Mouse (Mus musculus): ENCODE data around the gene Usp6nl. TPM values are rescaled to one million over a fixed set of nuclear protein-coding genes. Genes with fewer than 3 reads are reported as not detected.

Gene Usp6nl
- total RNA-seq, 2 experiments from 2014 or later = 30.1 to 30.7 TPM

GRCm38 (mm10) chr2:6328927-6329326 lies 6.5 kb downstream of the Usp6nl start:
- intact Hi-C loops (cut with DNase I) = no loop called here
- DNase-seq (ENCODE audit: extremely low spot score in 1 of 2, low spot score in 2 of 2) = no peak

DNA sequence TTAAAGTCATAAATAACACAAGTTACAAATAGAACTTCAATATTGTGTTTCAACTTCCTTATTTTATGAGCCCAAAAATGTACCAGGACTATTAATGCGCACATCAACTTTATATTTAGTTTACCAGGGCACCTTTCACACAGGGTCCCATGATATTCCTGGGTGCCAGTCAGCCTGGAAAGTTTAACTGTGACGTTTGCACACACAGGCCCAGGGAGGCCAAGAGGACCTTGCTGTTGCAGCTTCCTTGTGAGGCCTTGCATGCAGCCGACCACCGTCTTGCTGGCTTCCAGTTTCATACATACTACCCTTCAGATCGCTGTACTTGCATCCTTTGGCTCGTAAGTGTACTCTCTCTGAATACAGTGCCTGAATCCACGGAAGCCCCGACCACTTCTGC lies 8.3 kb downstream of the Usp6nl start:
- intact Hi-C loops (cut with DNase I) = no loop called here

GRCm38 (mm10) chr2:6331324-6332137 lies 9.1 kb downstream of the Usp6nl start:
- intact Hi-C loops (cut with DNase I) = no loop called here
- no peak for DNase-seq (ENCODE audit: extremely low spot score in 1 of 2, low spot score in 2 of 2)

More for the DNA sequence above, 8.3 kb downstream of the Usp6nl start:
- no peak for DNase-seq (ENCODE audit: extremely low spot score in 1 of 2, low spot score in 2 of 2)

- DNase-seq (ENCODE audit: extremely low spot score in 1 of 2, low spot score in 2 of 2) = no peak
- intact Hi-C loops (cut with DNase I) = no loop called here
Measured at GRCm38 (mm10) chr2:6333570-6333969, 11.1 kb downstream of the Usp6nl start.

GRCm38 (mm10) chr2:6334011-6334410 lies 11.5 kb downstream of the Usp6nl start:
- intact Hi-C loops (cut with DNase I) = no loop called here
- DNase-seq (ENCODE audit: extremely low spot score in 1 of 2, low spot score in 2 of 2) = no peak

- intact Hi-C loops (cut with DNase I) = no loop called here
- no peak for DNase-seq (ENCODE audit: extremely low spot score in 1 of 2, low spot score in 2 of 2)
Measured at GRCm38 (mm10) chr2:6335032-6335735, 12.7 kb downstream of the Usp6nl start.

DNA sequence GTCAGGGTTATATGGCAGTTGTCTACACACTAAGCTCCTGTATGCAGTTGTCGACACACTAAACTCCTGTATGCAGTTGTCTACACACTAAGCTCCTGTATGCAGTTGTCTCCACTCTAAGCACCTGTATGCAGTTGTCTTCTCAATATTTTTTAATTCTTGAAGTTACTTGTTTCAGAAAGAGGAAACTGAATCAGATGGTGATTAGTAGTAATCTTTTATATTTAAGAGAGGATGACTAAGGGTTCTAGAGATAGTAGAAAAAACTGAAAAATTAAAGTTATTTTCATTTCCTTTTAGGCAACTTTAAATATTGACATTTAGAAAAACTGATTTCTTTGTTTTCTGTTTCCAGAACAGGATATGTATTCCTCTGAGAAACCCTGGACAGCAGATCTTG lies 13.5 kb downstream of the Usp6nl start:
- no peak for DNase-seq (ENCODE audit: extremely low spot score in 1 of 2, low spot score in 2 of 2)
- intact Hi-C loops (cut with DNase I) = no loop called here

DNA sequence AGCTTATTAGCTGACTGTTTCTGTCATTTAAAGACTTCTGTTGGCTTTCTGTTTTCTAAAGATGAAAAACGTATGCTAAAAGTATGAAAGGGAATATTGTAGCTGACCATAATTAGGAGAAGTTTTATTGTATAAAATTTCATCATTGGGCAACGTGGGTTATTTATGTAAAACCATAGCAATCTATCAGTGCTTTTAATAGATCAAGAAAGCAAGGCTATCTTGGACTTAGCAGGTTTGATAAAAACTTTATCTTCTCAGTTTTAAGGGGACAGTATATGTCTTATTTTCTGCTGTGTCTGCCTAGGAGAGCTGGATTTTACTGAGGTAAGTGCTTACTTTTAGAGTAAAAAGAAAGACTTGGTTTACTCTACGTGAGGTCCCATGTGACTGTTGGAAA lies 14.2 kb downstream of the Usp6nl start:
- DNase-seq (ENCODE audit: extremely low spot score in 1 of 2, low spot score in 2 of 2) = no peak
- intact Hi-C loops (cut with DNase I) = loop anchor here (1.0 kb wide), 1 partner anchor 10 kb away; no protein-coding TSS in a partner anchor

DNA sequence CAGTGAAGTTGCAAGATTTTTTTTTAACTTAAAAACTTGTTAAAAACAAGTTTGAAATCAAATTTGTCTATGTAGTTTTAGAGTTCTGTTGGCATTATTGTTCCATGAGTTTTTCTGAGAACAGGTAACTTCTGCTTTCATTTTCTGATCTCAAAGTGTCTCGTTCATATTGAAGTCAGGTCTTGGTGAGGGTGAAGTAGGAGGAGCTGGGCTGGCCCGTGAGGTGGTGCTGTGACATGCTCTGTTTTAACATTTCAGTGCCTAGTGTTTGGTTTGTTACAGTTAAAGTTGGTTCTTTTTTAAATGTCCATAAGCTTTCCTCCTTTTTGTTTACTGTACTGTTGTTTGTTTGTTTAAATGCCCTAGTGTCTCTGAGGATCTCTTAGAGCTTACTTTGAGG lies 15.0 kb downstream of the Usp6nl start:
- intact Hi-C loops (cut with DNase I) = loop anchor here (1.0 kb wide), 1 partner anchor 11 kb away; no protein-coding TSS in a partner anchor
- no peak for DNase-seq (ENCODE audit: extremely low spot score in 1 of 2, low spot score in 2 of 2)

GRCm38 (mm10) chr2:6338031-6338629 lies 15.7 kb downstream of the Usp6nl start:
- intact Hi-C loops (cut with DNase I) = no loop called here

DNA sequence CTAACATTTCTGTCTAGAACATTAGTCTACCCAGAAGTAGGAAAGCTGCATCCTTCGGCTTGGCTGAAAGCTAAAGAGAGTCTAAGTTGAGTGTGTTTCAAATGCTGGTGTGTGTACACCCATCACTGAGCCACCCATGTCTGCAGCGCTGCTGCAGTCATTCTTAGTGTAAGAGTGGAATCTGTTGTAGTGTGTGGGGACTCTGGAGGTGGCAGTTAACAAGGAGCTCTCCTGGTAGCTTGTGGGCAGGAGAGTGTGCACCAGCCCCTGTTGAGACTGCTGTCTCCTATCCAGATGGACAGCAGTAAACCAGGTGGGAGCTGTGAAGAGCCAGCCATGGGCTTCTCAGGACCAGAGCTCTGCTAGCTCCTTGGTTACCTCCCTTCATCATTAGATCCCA lies 18.0 kb downstream of the Usp6nl start:
- intact Hi-C loops (cut with DNase I) = no loop called here
- DNase-seq (ENCODE audit: extremely low spot score in 1 of 2, low spot score in 2 of 2) = no peak

More at GRCm38 (mm10) chr2:6338031-6338629, 15.7 kb downstream of the Usp6nl start:
- DNase-seq (ENCODE audit: extremely low spot score in 1 of 2, low spot score in 2 of 2) = no peak

GRCm38 (mm10) chr2:6341496-6341895 lies 19.0 kb downstream of the Usp6nl start:
- DNase-seq (ENCODE audit: extremely low spot score in 1 of 2, low spot score in 2 of 2) = no peak
- intact Hi-C loops (cut with DNase I) = no loop called here

GRCm38 (mm10) chr2:6349256-6350092 lies 27.0 kb downstream of the Usp6nl start:
- intact Hi-C loops (cut with DNase I) = no loop called here

GRCm38 (mm10) chr2:6350164-6350563 lies 27.7 kb downstream of the Usp6nl start:
- DNase-seq (ENCODE audit: extremely low spot score in 1 of 2, low spot score in 2 of 2) = no peak
- intact Hi-C loops (cut with DNase I) = no loop called here

More at GRCm38 (mm10) chr2:6349256-6350092, 27.0 kb downstream of the Usp6nl start:
- peak; percentile 27 to 44 for DNase-seq (ENCODE audit: extremely low spot score in 1 of 2, low spot score in 2 of 2)

DNA sequence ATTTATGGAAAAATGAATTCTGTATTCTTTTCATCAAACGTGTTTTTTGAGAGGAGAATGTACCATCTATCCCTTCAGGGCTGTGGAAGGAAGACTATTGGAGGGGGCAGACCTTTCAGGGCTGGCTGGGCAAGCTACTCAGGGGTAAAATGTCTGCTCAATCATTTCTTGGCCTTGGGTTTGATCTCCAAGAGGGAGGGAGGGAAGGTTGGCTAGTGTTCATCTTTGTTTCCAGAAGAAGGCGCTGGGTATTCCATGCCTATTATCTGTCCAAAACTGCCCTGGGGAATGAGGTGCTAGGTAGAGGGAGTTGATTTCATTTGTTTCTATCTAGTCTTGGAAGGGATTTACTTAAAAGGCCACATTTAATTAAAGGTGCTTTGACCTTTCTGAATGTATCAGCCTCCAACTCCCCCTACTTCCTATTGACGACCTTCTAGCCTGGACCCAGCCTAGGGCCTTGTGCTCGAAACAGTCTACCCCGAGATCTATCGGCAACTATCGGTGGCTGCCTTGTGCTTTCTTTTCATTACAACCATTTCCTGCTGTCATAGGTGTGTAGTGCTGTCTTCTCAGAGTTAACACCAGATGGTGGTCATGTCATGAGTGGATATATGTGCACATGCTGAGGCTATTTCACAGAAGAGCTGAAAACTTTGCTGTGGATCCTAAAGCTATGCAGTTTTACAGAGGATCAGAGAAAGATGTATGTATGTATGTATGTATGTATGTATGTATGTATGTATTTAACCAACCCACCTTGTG lies 28.6 kb downstream of the Usp6nl start:
- intact Hi-C loops (cut with DNase I) = no loop called here
- no peak for DNase-seq (ENCODE audit: extremely low spot score in 1 of 2, low spot score in 2 of 2)

DNA sequence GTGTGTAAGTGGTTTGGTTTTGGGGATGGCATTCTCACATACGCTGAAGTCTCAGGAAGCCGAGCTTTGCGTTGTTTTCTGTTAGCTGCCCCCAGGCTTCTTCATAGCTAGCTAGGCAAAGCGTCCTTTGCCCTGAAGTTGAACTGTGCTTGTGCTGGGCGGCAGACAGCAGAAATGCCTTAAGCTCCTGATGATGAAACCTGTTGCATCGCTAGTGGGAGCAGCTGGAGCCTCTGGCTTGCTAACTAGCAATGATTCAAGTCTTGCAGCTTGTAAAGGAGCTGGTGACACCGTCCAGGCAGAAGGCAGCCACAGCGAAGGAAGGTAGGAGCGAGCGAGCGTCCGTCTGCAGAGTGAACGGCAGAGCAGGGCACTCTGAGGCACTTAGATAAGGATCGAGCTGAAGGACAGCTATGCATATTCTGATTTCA lies 30.1 kb downstream of the Usp6nl start:
- intact Hi-C loops (cut with DNase I) = no loop called here
- no peak for DNase-seq (ENCODE audit: extremely low spot score in 1 of 2, low spot score in 2 of 2)

DNA sequence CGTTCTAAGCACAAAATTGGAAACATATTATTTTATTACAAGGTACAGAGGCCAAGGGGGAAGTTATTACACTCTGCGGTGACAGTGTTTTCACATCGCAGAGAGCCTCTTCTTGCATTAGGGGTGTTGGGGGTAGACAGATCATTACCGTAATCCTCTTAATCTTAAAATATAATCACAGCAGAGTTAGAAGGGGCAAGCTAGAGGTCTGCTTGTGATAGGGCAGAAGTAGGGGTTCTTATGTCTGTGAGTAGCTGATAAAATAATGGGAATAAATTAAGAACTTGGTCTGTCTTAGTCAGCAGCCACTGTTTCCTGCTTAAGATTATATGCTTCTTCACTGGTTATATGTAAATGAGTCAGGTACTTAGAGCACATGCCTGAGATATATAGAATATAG lies 30.6 kb downstream of the Usp6nl start:
- intact Hi-C loops (cut with DNase I) = no loop called here

DNA sequence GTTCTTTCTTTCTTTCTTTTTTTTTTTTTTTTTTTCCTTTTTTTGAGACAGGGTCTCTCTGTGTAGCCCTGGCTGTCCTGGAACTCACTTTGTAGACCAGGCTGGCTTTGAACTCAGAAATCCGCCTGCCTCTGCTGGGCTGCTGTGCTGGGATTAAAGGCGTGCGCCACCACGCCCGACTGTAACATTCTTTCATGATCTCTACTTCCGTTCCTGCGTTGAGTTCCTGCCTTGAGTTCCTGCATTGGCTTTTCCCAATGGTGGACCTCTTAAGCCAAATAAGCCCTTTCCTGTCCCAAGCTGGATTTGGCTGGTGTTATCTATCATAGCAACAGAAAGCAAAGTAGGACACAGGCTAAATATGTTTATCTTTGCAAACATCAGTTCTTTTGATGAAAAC lies 34.8 kb downstream of the Usp6nl start:
- no peak for DNase-seq (ENCODE audit: extremely low spot score in 1 of 2, low spot score in 2 of 2)
- intact Hi-C loops (cut with DNase I) = no loop called here

More for the DNA sequence above, 30.6 kb downstream of the Usp6nl start:
- DNase-seq (ENCODE audit: extremely low spot score in 1 of 2, low spot score in 2 of 2) = no peak
